Mouse (Mus musculus) midbrain, embryonic 16.5 days (tissue): ENCODE measurements around the gene Meaf6. TPM values are rescaled to one million over a fixed set of nuclear protein-coding genes. Genes with fewer than 3 reads are reported as not detected.
A peak's percentile ranks its signal among the peaks of the same experiment; 100 is the strongest.

Source experiments
- ATAC-seq: fragments of 200-750 bp; cut with Nextera tagmentation; 2 replicates; pipeline ENCODE4 v1.8.0; 2017; ENCODE audit warnings: moderate TSS enrichment
- H3K27ac ChIP-seq: fragments of 300-500 bp; sonication (generic); 2 replicates; pipeline ENCODE4 v1.5.1; 2014; ENCODE audit warnings: mild to moderate bottlenecking, low read length, mixed read lengths
- H3K27me3 ChIP-seq: fragments of 300-500 bp; sonication (generic); 2 replicates; pipeline ENCODE4 v1.6.1; 2014; ENCODE audit warnings: low read depth, low read length, mixed read lengths; ENCODE audit not compliant: control insufficient read depth, insufficient read depth
- H3K36me3 ChIP-seq: fragments of 300-500 bp; sonication (generic); 2 replicates; pipeline ENCODE4 v1.6.1; 2014; ENCODE audit warnings: mild to moderate bottlenecking, low read length, moderate library complexity, mixed read lengths; ENCODE audit not compliant: control insufficient read depth, insufficient read depth
- H3K4me1 ChIP-seq: fragments of 300-500 bp; sonication (generic); 2 replicates; pipeline ENCODE4 v1.6.1; 2014; ENCODE audit warnings: mild to moderate bottlenecking, low read length, mixed read lengths; ENCODE audit not compliant: control insufficient read depth, insufficient read depth
- H3K4me2 ChIP-seq: fragments of 300-500 bp; sonication (generic); 2 replicates; pipeline ENCODE4 v1.6.1; 2014; ENCODE audit warnings: mild to moderate bottlenecking, low read length, mixed read lengths
- H3K4me3 ChIP-seq: fragments of 300-500 bp; sonication (generic); 2 replicates; pipeline ENCODE4 v1.5.1; 2014; ENCODE audit warnings: low read depth, mild to moderate bottlenecking, low read length, moderate library complexity, mixed read lengths
- H3K9ac ChIP-seq: fragments of 300-500 bp; sonication (generic); 2 replicates; pipeline ENCODE4 v1.6.1; 2014; ENCODE audit warnings: low read depth, low read length, mixed read lengths
- H3K9me3 ChIP-seq: fragments of 300-500 bp; sonication (generic); replicated peaks from 2 replicates; pipeline ENCODE4 v1.6.1; 2014; ENCODE audit warnings: mild to moderate bottlenecking, low read length, mixed read lengths; ENCODE audit not compliant: control insufficient read depth, poor library complexity, severe bottlenecking
- WGBS: fragments of 180-500 bp; shearing (Covaris S2); extraction: QIAGEN DNeasy Blood & Tissue Kit; methylation state at CpG from one replicate; pipeline ENCODE4 v1.1.7; 2014; 5-methylcytosine and 5-hydroxymethylcytosine counted together
- polyA plus RNA-seq: library from polyadenylated mRNA; unstranded; fragments of >200 nt; fragmentation: Nextera tagmentation; extraction: Ambion mirVana; gene quantifications from 2 replicates; pipeline ENCODE4 v1.2.1, GENCODE M21; 2015

The Meaf6 gene
- polyA plus RNA-seq, result 181 and 186 TPM in 2 replicates

- H3K36me3 ChIP-seq, result peaks cover 3% of the 10 kb centered on the region; the same call in 1 of the 2 replicates
- peak within 1 kb of the TSS; percentile 90 for H3K9ac ChIP-seq
- peaks cover 18% of the 10 kb centered on the region for H3K4me1 ChIP-seq
- 1% methylated on average over 63 of the region's 63 CpGs for WGBS
- ATAC-seq, result peak; percentile 87
- peak within 1 kb of the TSS; percentile 73 for H3K4me2 ChIP-seq
- peak within 1 kb of the TSS; percentile 86 for H3K4me3 ChIP-seq
- no peaks in the 10 kb centered on the region for H3K27me3 ChIP-seq
- no peaks in the 10 kb centered on the region for H3K9me3 ChIP-seq
- peak within 1 kb of the TSS; percentile 99 for H3K27ac ChIP-seq
Measured at GRCm38 (mm10) chr4:125084403-125085345, at the start of gene Meaf6. TSS of gene Meaf6 (plus strand) at chr4:125085134.

- H3K27ac ChIP-seq, result no peak overlapping the region
- 91% methylated on average over 7 of the region's 7 CpGs for WGBS
- H3K4me3 ChIP-seq, result no peak overlapping the region
- peaks cover 66% of the 10 kb centered on the region for H3K36me3 ChIP-seq
- no peak overlapping the region for H3K4me2 ChIP-seq
- no peak for ATAC-seq
- no peaks in the 10 kb centered on the region for H3K9me3 ChIP-seq
- no peaks in the 10 kb centered on the region for H3K4me1 ChIP-seq
- no peaks in the 10 kb centered on the region for H3K27me3 ChIP-seq
- no peak overlapping the region for H3K9ac ChIP-seq
Measured at GRCm38 (mm10) chr4:125044454-125044853, 40.5 kb upstream of the Meaf6 start.

- Histone ChIP-seq H3K36me3 (peaks cover 32% of the 10 kb centered on the region), H3K27me3 (no peaks in the 10 kb centered on the region), H3K9ac (no peak overlapping the region), H3K4me1 (peaks cover 3% of the 10 kb centered on the region; the same call in 1 of the 2 replicates), H3K9me3 (no peaks in the 10 kb centered on the region), H3K27ac (no peak overlapping the region), H3K4me3 (no peak overlapping the region), H3K4me2 (no peak overlapping the region)
- WGBS, result 95% methylated on average over 9 of the region's 9 CpGs
- ATAC-seq, result no peak
Measured at GRCm38 (mm10) chr4:125055385-125055784, 29.5 kb upstream of the Meaf6 start.

GRCm38 (mm10) chr4:125056476-125056875, 28.5 kb upstream of the Meaf6 start:
- Histone ChIP-seq H3K4me3 (no peak overlapping the region), H3K9ac (no peak overlapping the region), H3K4me1 (peaks cover 3% of the 10 kb centered on the region; the same call in 1 of the 2 replicates), H3K4me2 (no peak overlapping the region), H3K27ac (no peak overlapping the region), H3K36me3 (peaks cover 29% of the 10 kb centered on the region), H3K27me3 (no peaks in the 10 kb centered on the region), H3K9me3 (no peaks in the 10 kb centered on the region)
- 91% methylated on average over 4 of the region's 4 CpGs for WGBS
- ATAC-seq, result no peak

GRCm38 (mm10) chr4:125057273-125057672, 27.7 kb upstream of the Meaf6 start:
- no peak overlapping the region for H3K4me2 ChIP-seq
- ATAC-seq, result no peak
- H3K27me3 ChIP-seq, result no peaks in the 10 kb centered on the region
- no peak overlapping the region for H3K9ac ChIP-seq
- H3K4me1 ChIP-seq, result peaks cover 3% of the 10 kb centered on the region; the same call in 1 of the 2 replicates
- 61% methylated on average over 3 of the region's 3 CpGs for WGBS
- no peaks in the 10 kb centered on the region for H3K9me3 ChIP-seq
- peaks cover 28% of the 10 kb centered on the region for H3K36me3 ChIP-seq
- H3K27ac ChIP-seq, result no peak overlapping the region
- no peak overlapping the region for H3K4me3 ChIP-seq

GRCm38 (mm10) chr4:125058033-125058432, 26.9 kb upstream of the Meaf6 start:
- WGBS, result 61% methylated on average over 5 of the region's 5 CpGs

GRCm38 (mm10) chr4:125059025-125059424, 25.9 kb upstream of the Meaf6 start:
- Histone ChIP-seq H3K27ac (no peak overlapping the region), H3K9me3 (no peaks in the 10 kb centered on the region), H3K36me3 (peaks cover 16% of the 10 kb centered on the region), H3K4me3 (peak overlapping the region; percentile 28), H3K9ac (peak overlapping the region; percentile 18; the same call in 1 of the 2 replicates), H3K4me2 (peak overlapping the region; percentile 64), H3K4me1 (peaks cover 3% of the 10 kb centered on the region; the same call in 1 of the 2 replicates), H3K27me3 (no peaks in the 10 kb centered on the region)
- 2% methylated on average over 8 of the region's 8 CpGs for WGBS
- peak; percentile 82 for ATAC-seq

More at GRCm38 (mm10) chr4:125058033-125058432, 26.9 kb upstream of the Meaf6 start:
- no peak overlapping the region for H3K9ac ChIP-seq
- ATAC-seq, result no peak
- peaks cover 3% of the 10 kb centered on the region; the same call in 1 of the 2 replicates for H3K4me1 ChIP-seq
- H3K4me2 ChIP-seq, result no peak overlapping the region
- H3K36me3 ChIP-seq, result peaks cover 24% of the 10 kb centered on the region
- H3K9me3 ChIP-seq, result no peaks in the 10 kb centered on the region
- H3K4me3 ChIP-seq, result no peak overlapping the region
- H3K27ac ChIP-seq, result no peak overlapping the region
- H3K27me3 ChIP-seq, result no peaks in the 10 kb centered on the region

- H3K4me3 ChIP-seq, result no peak overlapping the region
- H3K9ac ChIP-seq, result no peak overlapping the region
- no peak overlapping the region for H3K4me2 ChIP-seq
- H3K36me3 ChIP-seq, result no peaks in the 10 kb centered on the region; the same call in 1 of the 2 replicates
- no peaks in the 10 kb centered on the region for H3K9me3 ChIP-seq
- H3K4me1 ChIP-seq, result peaks cover 19% of the 10 kb centered on the region
- 74% methylated on average over 8 of the region's 8 CpGs for WGBS
- no peak for ATAC-seq
- H3K27me3 ChIP-seq, result no peaks in the 10 kb centered on the region
- H3K27ac ChIP-seq, result no peak overlapping the region
Measured at GRCm38 (mm10) chr4:125063829-125064228, 21.1 kb upstream of the Meaf6 start.
